Comparison of ENCODE assay signal across 13 mouse cellular contexts in the genomic region with DNA sequence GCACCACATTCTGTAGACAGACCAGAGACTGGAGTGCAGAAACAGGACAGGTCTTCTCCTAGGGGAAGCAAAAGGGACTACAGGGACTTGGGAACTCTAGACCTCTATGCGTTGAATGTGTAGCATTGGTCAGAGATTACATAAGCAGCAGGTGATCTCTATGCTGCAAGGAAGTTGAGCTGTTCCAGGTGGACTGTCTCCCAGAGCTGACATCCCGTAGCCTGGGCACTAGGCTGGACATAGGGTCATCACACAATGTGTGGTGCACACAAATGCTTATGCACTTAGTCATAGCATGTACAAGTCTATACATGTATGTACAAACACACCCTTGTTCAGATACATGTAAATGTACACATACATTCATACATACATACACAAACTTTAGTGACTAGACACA.
"Had no signal": no experiment of that assay in that cellular context is flagged by ENCODE, and none has a peak within 500 bp of the region (broad histone marks: within the 10 kb centered on the region; RNA-seq: fewer than 3 reads in every experiment).

No protein-coding gene starts in this region.

- H3K27me3 ChIP-seq: neural tube, embryonic 12.5 days; stomach, embryonic 15.5 days had no signal

- H3K9ac ChIP-seq: lung, embryonic 14.5 days; neural tube, embryonic 12.5 days; stomach, embryonic 15.5 days had no signal

- DNase-seq: lung, adult 18-20 months; lung, embryonic 14.5 days; lung, postnatal 10 days; lung, postnatal 4 days; midbrain, embryonic 14.5 days; right cerebral cortex, postnatal 14 days; thymus, adult 2 months; thymus, postnatal 25 days; thymus, postnatal 4 days had no signal

- H3K9me3 ChIP-seq: neural tube, embryonic 12.5 days; stomach, embryonic 15.5 days had no signal

- H3K4me2 ChIP-seq: lung, embryonic 14.5 days; midbrain, embryonic 11.5 days; neural tube, embryonic 12.5 days; stomach, embryonic 15.5 days had no signal

- H3K27ac ChIP-seq: neural tube, embryonic 12.5 days; stomach, embryonic 15.5 days; stomach, postnatal 0 days had no signal

- H3K4me3 ChIP-seq: neural tube, embryonic 12.5 days; stomach, embryonic 15.5 days had no signal

- H3K4me1 ChIP-seq: neural tube, embryonic 12.5 days; stomach, embryonic 15.5 days had no signal

- H3K36me3 ChIP-seq: neural tube, embryonic 12.5 days; stomach, embryonic 15.5 days had no signal
